In the genomic region with DNA sequence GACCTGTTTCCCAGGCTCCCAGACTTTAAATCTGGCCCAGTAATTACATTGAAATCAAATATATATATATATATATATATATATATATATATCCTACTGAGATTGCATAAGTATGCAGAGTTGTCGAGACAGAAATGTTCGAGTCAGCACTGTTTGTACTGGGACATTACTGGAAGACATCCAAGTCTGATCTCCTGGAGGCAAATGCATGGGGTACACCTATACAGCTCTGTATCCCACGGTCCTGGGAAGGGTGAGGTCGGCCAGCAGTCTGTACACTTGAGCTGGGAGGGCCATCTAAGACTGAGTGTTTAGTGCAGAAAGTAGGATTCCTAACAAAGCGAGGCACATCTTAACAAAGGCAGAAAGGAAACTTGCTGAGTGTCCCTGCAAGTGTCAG, we compare ENCODE assay signal across 14 mouse cellular contexts. TPM values are rescaled to one million over a fixed set of nuclear protein-coding genes. Genes with fewer than 3 reads are reported as not detected.
DNase-seq lines count a peak whose midpoint lies in the region; ATAC-seq and TF ChIP-seq lines count a peak whose summit lies in the region.
"Had no signal": no experiment of that assay in that cellular context is flagged by ENCODE, and none has a peak within 500 bp of the region (broad histone marks: within the 10 kb centered on the region; RNA-seq: fewer than 3 reads in every experiment).

No protein-coding gene starts in this region.

- 57% methylated on average over 5 of the region's 5 CpGs for WGBS in kidney, embryonic 14.5 days
- 28% methylated on average over 5 of the region's 5 CpGs for WGBS in kidney, adult 2 months
- 76% methylated on average over 5 of the region's 5 CpGs for WGBS in midbrain, embryonic 13.5 days

- no peak for DNase-seq in kidney, adult 2 months
- peak; percentile 46 for DNase-seq in right cerebral cortex, adult 18-20 months
- no peak for DNase-seq in right cerebral cortex, postnatal 10 days (ENCODE audit: low spot score in 2 of 2)
- no peak for DNase-seq in cerebellum, postnatal 4 days (ENCODE audit: low spot score in 2 of 2)
- DNase-seq: cerebellum, adult 8-10 months; heart, postnatal 14 days had no signal

- H3K4me3 ChIP-seq in kidney, embryonic 14.5 days (ENCODE audit: low read length), result no peak overlapping the region
- no peak overlapping the region for H3K4me3 ChIP-seq in kidney, adult 2 months (ENCODE audit: insufficient read depth, low read depth, low read length)
- peak overlapping the region; percentile 28 for H3K4me3 ChIP-seq in megakaryocyte, embryonic 14.5 days (replicated peaks)
- H3K4me3 ChIP-seq in midbrain, embryonic 13.5 days (replicated peaks), result no peak overlapping the region

- H3K27me3 ChIP-seq in kidney, embryonic 14.5 days (ENCODE audit: control insufficient read depth, insufficient read depth, low read length), result no peaks in the 10 kb centered on the region
- no peaks in the 10 kb centered on the region for H3K27me3 ChIP-seq in kidney, adult 2 months (replicated peaks; ENCODE audit: control insufficient read depth, insufficient read depth, low read length)
- no peaks in the 10 kb centered on the region for H3K27me3 ChIP-seq in megakaryocyte, embryonic 14.5 days (replicated peaks)
- no peaks in the 10 kb centered on the region for H3K27me3 ChIP-seq in midbrain, embryonic 13.5 days

- no peaks in the 10 kb centered on the region for H3K9me3 ChIP-seq in kidney, embryonic 14.5 days (ENCODE audit: control insufficient read depth, low read length)
- H3K9me3 ChIP-seq in megakaryocyte, embryonic 14.5 days, result no peaks in the 10 kb centered on the region
- no peaks in the 10 kb centered on the region for H3K9me3 ChIP-seq in midbrain, embryonic 13.5 days

- H3K36me3 ChIP-seq in kidney, embryonic 14.5 days (ENCODE audit: control insufficient read depth, insufficient read depth, low read length), result no peaks in the 10 kb centered on the region
- no peaks in the 10 kb centered on the region for H3K36me3 ChIP-seq in kidney, adult 2 months (ENCODE audit: control insufficient read depth, insufficient read depth, low read length)
- peaks cover 29% of the 10 kb centered on the region for H3K36me3 ChIP-seq in megakaryocyte, embryonic 14.5 days (replicated peaks; ENCODE audit: low read length)
- no peaks in the 10 kb centered on the region for H3K36me3 ChIP-seq in midbrain, embryonic 13.5 days

- no peak overlapping the region for H3K27ac ChIP-seq in kidney, embryonic 14.5 days (ENCODE audit: low read depth, low read length)
- no peak overlapping the region for H3K27ac ChIP-seq in kidney, adult 2 months (ENCODE audit: insufficient read depth, low read depth, low read length)
- H3K27ac ChIP-seq in midbrain, embryonic 13.5 days, result no peak overlapping the region

- no peak for TF ChIP-seq CTCF in kidney, adult 2 months (conservative IDR thresholded peaks at IDR 0.05; ENCODE audit: insufficient read depth, insufficient read length, low read depth, low read length)

- H3K9ac ChIP-seq in kidney, embryonic 14.5 days (ENCODE audit: low read depth, low read length), result no peak overlapping the region
- H3K9ac ChIP-seq in midbrain, embryonic 13.5 days (replicated peaks), result no peak overlapping the region

- TF ChIP-seq POLR2A in kidney, adult 2 months (IDR thresholded peaks at IDR 0.05; ENCODE audit: low read depth, low read length), result no peak

- peak; percentile 40; the same call in 1 of the 2 replicates for ATAC-seq in kidney, embryonic 14.5 days (ENCODE audit: low FRiP score, low TSS enrichment)
- ATAC-seq in granulocyte monocyte progenitor cell, adult 5-6 weeks (replicated peaks; ENCODE audit: poor library complexity, severe bottlenecking), result peak; percentile 31
- no peak for ATAC-seq in midbrain, embryonic 13.5 days

- peaks cover 18% of the 10 kb centered on the region for H3K4me1 ChIP-seq in kidney, embryonic 14.5 days (ENCODE audit: control insufficient read depth, insufficient read depth, low read length)
- H3K4me1 ChIP-seq in kidney, adult 2 months (ENCODE audit: control insufficient read depth, insufficient read depth, low read length), result no peaks in the 10 kb centered on the region
- H3K4me1 ChIP-seq in megakaryocyte, embryonic 14.5 days, result peaks cover 75% of the 10 kb centered on the region
- H3K4me1 ChIP-seq in midbrain, embryonic 13.5 days (replicated peaks), result peaks cover 27% of the 10 kb centered on the region

- no peak overlapping the region for H3K4me2 ChIP-seq in kidney, embryonic 14.5 days (replicated peaks; ENCODE audit: low read depth, low read length)
- H3K4me2 ChIP-seq in midbrain, embryonic 13.5 days (replicated peaks), result no peak overlapping the region

RNA-seq across cellular contexts. Expression of a gene that starts 27.3 kb away (rescaled TPM):
- polyA plus RNA-seq in kidney, embryonic 14.5 days (2014; fragmentation: Nextera tagmentation; extraction: Ambion mirVana), result 7.3 and 8.6 TPM in 2 replicates
- 5.5 and 6.4 TPM in 2 replicates for polyA plus RNA-seq in kidney, adult 2 months (2012; rRNA removed)
- 49.3 and 60.6 TPM in 2 replicates for total RNA-seq in granulocyte monocyte progenitor cell, adult 5-6 weeks (2014; fragmentation: Nextera tagmentation)
- 65.4 and 80.5 TPM in 2 replicates for total RNA-seq in granulocyte monocyte progenitor cell, adult 5-6 weeks (2017)
- polyA plus RNA-seq in megakaryocyte, embryonic 14.5 days (2012; ENCODE audit: insufficient read depth, low replicate concordance), result 5.4 and 42.9 TPM in 2 replicates
- 23.9 and 26.4 TPM in 2 replicates for polyA plus RNA-seq in midbrain, embryonic 13.5 days (2015; fragmentation: Nextera tagmentation; extraction: Ambion mirVana)

RNA-seq across cellular contexts. Expression of a gene that starts 47.7 kb away (rescaled TPM):
- 25.6 and 31.2 TPM in 2 replicates for polyA plus RNA-seq in kidney, embryonic 14.5 days (2014; fragmentation: Nextera tagmentation; extraction: Ambion mirVana)
- 25.9 and 26.9 TPM in 2 replicates for polyA plus RNA-seq in kidney, adult 2 months (2012; rRNA removed)
- total RNA-seq in granulocyte monocyte progenitor cell, adult 5-6 weeks (2014; fragmentation: Nextera tagmentation), result 24.5 and 25.8 TPM in 2 replicates
- 33.5 and 37.1 TPM in 2 replicates for total RNA-seq in granulocyte monocyte progenitor cell, adult 5-6 weeks (2017)
- polyA plus RNA-seq in megakaryocyte, embryonic 14.5 days (2012; ENCODE audit: insufficient read depth, low replicate concordance), result 5.0 and 8.9 TPM in 2 replicates
- polyA plus RNA-seq in midbrain, embryonic 13.5 days (2015; fragmentation: Nextera tagmentation; extraction: Ambion mirVana), result 24.6 and 27.7 TPM in 2 replicates

RNA-seq across cellular contexts. Expression of a gene that starts 57.7 kb away (rescaled TPM):
- polyA plus RNA-seq in kidney, embryonic 14.5 days (2014; fragmentation: Nextera tagmentation; extraction: Ambion mirVana), result not detected in 2 replicates
- not detected in 2 replicates for polyA plus RNA-seq in kidney, adult 2 months (2012; rRNA removed)
- not detected in 2 replicates for total RNA-seq in granulocyte monocyte progenitor cell, adult 5-6 weeks (2014; fragmentation: Nextera tagmentation)
- total RNA-seq in granulocyte monocyte progenitor cell, adult 5-6 weeks (2017), result not detected in 2 replicates
- polyA plus RNA-seq in megakaryocyte, embryonic 14.5 days (2012; ENCODE audit: insufficient read depth, low replicate concordance), result not detected in 2 replicates
- not detected in 2 replicates for polyA plus RNA-seq in midbrain, embryonic 13.5 days (2015; fragmentation: Nextera tagmentation; extraction: Ambion mirVana)
- total RNA-seq: adrenal gland, adult 18-20 months; ES-E14 had no signal
- polyA plus RNA-seq: forebrain, embryonic 11.5 days; neural tube, embryonic 14.5 days had no signal
